12 mouse cellular contexts compared by ENCODE assay signal in the genomic region with DNA sequence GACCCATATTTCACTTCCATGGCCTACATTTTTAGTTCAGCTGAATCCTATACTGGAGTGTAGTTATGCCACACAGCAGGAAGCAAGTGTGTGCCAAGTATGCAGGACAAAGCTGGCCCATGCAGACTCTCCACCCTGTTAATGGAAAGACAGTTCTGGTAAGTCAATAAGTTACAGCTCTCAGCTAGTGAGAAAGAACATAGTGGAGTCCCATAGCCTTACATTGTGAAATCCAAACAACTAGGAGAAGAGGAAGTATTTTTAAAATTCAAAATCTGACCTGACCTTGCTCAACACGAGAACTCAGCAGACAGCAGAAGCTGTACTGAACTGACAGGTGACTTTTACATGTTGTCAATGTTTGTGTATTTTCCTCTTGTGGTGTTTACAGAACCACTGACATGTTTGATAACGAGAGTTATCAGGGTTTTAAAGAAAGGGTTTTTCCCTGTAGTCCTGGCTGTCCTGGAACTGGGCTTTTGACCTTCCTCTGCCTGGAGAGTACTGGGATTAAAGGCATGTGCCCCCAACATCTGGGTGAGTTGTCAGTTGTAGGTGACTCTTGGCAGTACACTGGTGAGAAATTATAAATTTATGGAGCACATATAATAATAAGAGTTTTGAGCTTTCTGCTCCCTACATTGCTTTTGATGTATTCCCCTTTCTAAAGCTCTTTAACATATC. TPM values are rescaled to one million over a fixed set of nuclear protein-coding genes. Genes with fewer than 3 reads are reported as not detected.
DNase-seq lines count a peak whose midpoint lies in the region; ATAC-seq and TF ChIP-seq lines count a peak whose summit lies in the region.
"Had no signal": no experiment of that assay in that cellular context is flagged by ENCODE, and none has a peak within 500 bp of the region (broad histone marks: within the 10 kb centered on the region; RNA-seq: fewer than 3 reads in every experiment).

No protein-coding gene starts in this region.

- no peak overlapping the region for H3K9ac ChIP-seq in liver, adult 2 months (ENCODE audit: low read depth, low read length)
- no peak overlapping the region for H3K9ac ChIP-seq in liver, embryonic 16.5 days (ENCODE audit: low read depth, low read length)
- H3K9ac ChIP-seq: limb, embryonic 13.5 days; neural tube, embryonic 13.5 days had no signal

- WGBS in liver, adult 2 months, result 9% methylated on average over 2 of the region's 2 CpGs
- 28% methylated on average over 2 of the region's 2 CpGs for WGBS in liver, embryonic 16.5 days (ENCODE audit: insufficient replicate concordance)

- no peak overlapping the region for H3K4me2 ChIP-seq in liver, embryonic 16.5 days (ENCODE audit: low read depth, low read length)
- H3K4me2 ChIP-seq: limb, embryonic 13.5 days; neural tube, embryonic 13.5 days had no signal

- no peak overlapping the region for H3K4me3 ChIP-seq in liver, adult 2 months (ENCODE audit: insufficient read depth, low read depth, low read length)
- no peak overlapping the region for H3K4me3 ChIP-seq in liver, embryonic 16.5 days (ENCODE audit: low read depth, low read length)
- H3K4me3 ChIP-seq: limb, embryonic 13.5 days; neural tube, embryonic 13.5 days had no signal

- ATAC-seq in liver, embryonic 16.5 days (ENCODE audit: low read depth), result peak; percentile 92

- H3K27ac ChIP-seq in liver, adult 2 months (replicated peaks; ENCODE audit: insufficient read depth, low read depth, low read length), result peak overlapping the region; percentile 77
- H3K27ac ChIP-seq in liver, embryonic 16.5 days (ENCODE audit: low read length), result peak overlapping the region; percentile 59
- H3K27ac ChIP-seq: limb, embryonic 13.5 days; neural tube, embryonic 13.5 days had no signal

- TF ChIP-seq CTCF in liver, adult 2 months (IDR thresholded peaks at IDR 0.05; ENCODE audit: low read depth, low read length), result no peak

- H3K27me3 ChIP-seq in liver, adult 2 months (ENCODE audit: control insufficient read depth, insufficient read depth, low read length), result no peaks in the 10 kb centered on the region
- no peaks in the 10 kb centered on the region for H3K27me3 ChIP-seq in liver, embryonic 16.5 days (ENCODE audit: control insufficient read depth, insufficient read depth, low read depth, low read length)
- H3K27me3 ChIP-seq: limb, embryonic 13.5 days; neural tube, embryonic 13.5 days had no signal

- H3K36me3 ChIP-seq in liver, adult 2 months (ENCODE audit: control insufficient read depth, insufficient read depth, low read length), result no peaks in the 10 kb centered on the region
- H3K36me3 ChIP-seq in liver, embryonic 16.5 days (ENCODE audit: control insufficient read depth, insufficient read depth), result no peaks in the 10 kb centered on the region
- H3K36me3 ChIP-seq: limb, embryonic 13.5 days; neural tube, embryonic 13.5 days had no signal

- H3K9me3 ChIP-seq in liver, embryonic 16.5 days (replicated peaks; ENCODE audit: control insufficient read depth, low read length), result no peaks in the 10 kb centered on the region
- H3K9me3 ChIP-seq: limb, embryonic 13.5 days had no signal

- peak; percentile 95 for DNase-seq in liver, adult 2 months (ENCODE audit: extremely low read depth, low read depth, low spot score)
- DNase-seq in liver, result no peak
- DNase-seq in kidney, adult 18-20 months, result peak; percentile 27
- DNase-seq in yolk sac, embryonic 10.5 days (ENCODE audit: low spot score), result peak; percentile 9
- no peak for DNase-seq in natural killer cell, adult 2 months (ENCODE audit: low spot score in 2 of 2)
- DNase-seq in left cerebral cortex, postnatal 14 days (ENCODE audit: low spot score in 2 of 2), result no peak
- DNase-seq in embryo, embryonic 9.5 days (ENCODE audit: extremely low spot score), result no peak
- DNase-seq: adrenal gland, adult 2 months had no signal

- TF ChIP-seq POLR2A in liver, adult 2 months (IDR thresholded peaks at IDR 0.05; ENCODE audit: extremely low read depth, insufficient read depth, low read length), result no peak

- no peaks in the 10 kb centered on the region for H3K79me2 ChIP-seq in liver, adult 2 months (ENCODE audit: control insufficient read depth, insufficient read depth, low read length)

- intact Hi-C loops in left cerebral cortex, postnatal 14 days (cut with DNase I), result no loop called here

- peaks cover 7% of the 10 kb centered on the region; the same call in 1 of the 2 replicates for H3K4me1 ChIP-seq in liver, adult 2 months (ENCODE audit: control insufficient read depth, insufficient read depth, low read length)
- H3K4me1 ChIP-seq in liver, embryonic 16.5 days (ENCODE audit: control insufficient read depth, low read depth, low read length), result no peaks in the 10 kb centered on the region
- H3K4me1 ChIP-seq: limb, embryonic 13.5 days; neural tube, embryonic 13.5 days had no signal

RNA-seq across cellular contexts. Expression of a gene that starts 56.2 kb away (rescaled TPM):
- total RNA-seq in liver, adult 2 months (2014; rRNA removed), result not detected in 2 replicates
- polyA plus RNA-seq in liver, adult 2 months (2012; rRNA removed), result not detected in 2 replicates
- polyA plus RNA-seq in liver, embryonic 16.5 days (2015; fragmentation: Nextera tagmentation; extraction: Ambion mirVana), result not detected in 2 replicates
- total RNA-seq in left cerebral cortex, postnatal 14 days (2021), result not detected
- total RNA-seq: adrenal gland, adult 2 months; gastrocnemius, postnatal 4 days had no signal
- polyA plus RNA-seq: adrenal gland, adult 2 months; limb, embryonic 13.5 days; neural tube, embryonic 13.5 days had no signal

Comparison
In these comparisons a context has a peak if more than half of its experiments do, and no peak if none do; other contexts are left out.
1. DNase-seq: peak in liver, adult 2 months (single experiment), kidney, adult 18-20 months (single experiment) and yolk sac, embryonic 10.5 days (single experiment); none in liver (single experiment), natural killer cell, adult 2 months (0 of 2), left cerebral cortex, postnatal 14 days (0 of 2) and embryo, embryonic 9.5 days (single experiment).